Mouse (Mus musculus): ENCODE data around the gene Tor4a.

DNA sequence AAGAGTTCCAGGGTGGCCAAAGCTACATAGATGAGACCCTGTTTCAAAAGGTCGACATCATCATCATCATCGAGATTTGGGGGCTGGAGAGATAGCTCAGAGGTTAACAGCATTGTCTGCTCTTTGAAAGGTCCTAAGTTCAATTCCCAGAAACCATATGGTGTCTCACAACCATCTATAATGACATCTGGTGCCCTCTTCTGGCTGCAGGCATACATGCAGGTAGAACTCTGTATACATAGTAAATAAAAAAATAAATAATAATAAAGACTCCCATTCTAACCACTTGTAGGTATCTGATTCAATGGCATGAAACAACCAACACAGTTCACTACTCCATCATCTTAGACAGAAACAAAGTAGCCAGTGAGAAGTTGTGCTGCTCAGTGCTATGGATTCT lies 39.7 kb downstream of the Tor4a start:
- peak; percentile 58 for TF ChIP-seq CTCF (IDR thresholded peaks at IDR 0.05)
- no peak for TF ChIP-seq EP300 (IDR thresholded peaks at IDR 0.05)
